Mouse (Mus musculus) heart, embryonic 15.5 days (tissue): Measurements from ENCODE around the gene Rnf225. TPM values are rescaled to one million over a fixed set of nuclear protein-coding genes. Genes with fewer than 3 reads are reported as not detected.

Experiments used
- ATAC-seq: fragments of 200-750 bp; cut with Nextera tagmentation; replicated peaks from 2 replicates; pipeline ENCODE4 v1.8.0; 2017; ENCODE audit warnings: low read depth, moderate TSS enrichment; ENCODE audit not compliant: insufficient number of reproducible peaks, insufficient read depth, low FRiP score
- H3K27ac ChIP-seq: fragments of 300-500 bp; sonication (generic); 2 replicates; pipeline ENCODE4 v1.5.1; 2015; ENCODE audit warnings: mild to moderate bottlenecking, inconsistent platforms
- H3K27me3 ChIP-seq: fragments of 300-500 bp; sonication (generic); 2 replicates; pipeline ENCODE4 v1.6.1; 2015; ENCODE audit warnings: inconsistent platforms
- H3K36me3 ChIP-seq: fragments of 300-500 bp; sonication (generic); 2 replicates; pipeline ENCODE4 v1.6.1; 2015; ENCODE audit warnings: mild to moderate bottlenecking, inconsistent platforms
- H3K4me1 ChIP-seq: fragments of 300-500 bp; sonication (generic); replicated peaks from 2 replicates; pipeline ENCODE4 v1.6.1; 2015; ENCODE audit warnings: inconsistent platforms
- H3K4me2 ChIP-seq: fragments of 300-500 bp; sonication (generic); 2 replicates; pipeline ENCODE4 v1.6.1; 2015; ENCODE audit warnings: inconsistent platforms, mild to moderate bottlenecking, moderate library complexity
- H3K4me3 ChIP-seq: fragments of 300-500 bp; sonication (generic); 2 replicates; pipeline ENCODE4 v1.5.1; 2015; ENCODE audit warnings: mild to moderate bottlenecking, inconsistent platforms
- H3K9ac ChIP-seq: fragments of 300-500 bp; sonication (generic); 2 replicates; pipeline ENCODE4 v1.6.1; 2015; ENCODE audit warnings: mild to moderate bottlenecking, inconsistent platforms
- H3K9me3 ChIP-seq: fragments of 300-500 bp; sonication (generic); replicated peaks from 2 replicates; pipeline ENCODE4 v1.6.1; 2016; ENCODE audit warnings: inconsistent platforms
- WGBS: fragments of 180-500 bp; shearing (Covaris S2); methylation state at CpG from one replicate; pipeline ENCODE4 v1.1.7; 2015; ENCODE audit warnings: mixed read lengths; 5-methylcytosine and 5-hydroxymethylcytosine counted together
- polyA plus RNA-seq: library from polyadenylated mRNA; unstranded; fragments of >200 nt; fragmentation: Nextera tagmentation; extraction: Ambion mirVana; gene quantifications from 2 replicates; pipeline ENCODE4 v1.2.1, GENCODE M21; 2015

Rnf225 gene
- polyA plus RNA-seq, 1 experiment from 2014 or later = 0.47 TPM

GRCm38 (mm10) chr7:12965678-12966091 lies 38.5 kb downstream of the Rnf225 start, which contains the start of gene Zfp324:
Gene Zfp324 (plus strand): TSS chr7:12965838.
- Histone ChIP-seq H3K4me2 (peak within 1 kb of the TSS; percentile 93), H3K4me1 (peaks cover 21% of the 10 kb centered on the region), H3K9me3 (no peaks in the 10 kb centered on the region), H3K36me3 (peaks cover 21% of the 10 kb centered on the region), H3K27ac (peak within 1 kb of the TSS; percentile 85), H3K4me3 (peak within 1 kb of the TSS; percentile 80), H3K9ac (peak within 1 kb of the TSS; percentile 89), H3K27me3 (no peaks in the 10 kb centered on the region)
- WGBS = under 1% methylated on average over 23 of the region's 23 CpGs
- ATAC-seq = peak; percentile 87

GRCm38 (mm10) chr7:12966104-12966845 lies 39.1 kb downstream of the Rnf225 start:
- H3K4me3 ChIP-seq = peak overlapping the region; percentile 80
- H3K4me2 ChIP-seq = peak overlapping the region; percentile 93
- peaks cover 17% of the 10 kb centered on the region for H3K4me1 ChIP-seq
- ATAC-seq = peak; percentile 44
- under 1% methylated on average over 29 of the region's 29 CpGs for WGBS
- H3K9me3 ChIP-seq = no peaks in the 10 kb centered on the region
- H3K27me3 ChIP-seq = no peaks in the 10 kb centered on the region
- H3K36me3 ChIP-seq = peaks cover 27% of the 10 kb centered on the region
- peak overlapping the region; percentile 85 for H3K27ac ChIP-seq
- peak overlapping the region; percentile 89 for H3K9ac ChIP-seq

- H3K27me3 ChIP-seq = no peaks in the 10 kb centered on the region
- ATAC-seq = no peak
- no peak overlapping the region for H3K4me2 ChIP-seq
- H3K27ac ChIP-seq = no peak overlapping the region
- H3K4me3 ChIP-seq = no peak overlapping the region
- whole genome bisulfite sequencing = 92% methylated on average over 25 of the region's 25 CpGs
- no peak overlapping the region for H3K9ac ChIP-seq
- H3K9me3 ChIP-seq = no peaks in the 10 kb centered on the region
- H3K36me3 ChIP-seq = peaks cover 39% of the 10 kb centered on the region
- peaks cover 10% of the 10 kb centered on the region for H3K4me1 ChIP-seq
Measured at GRCm38 (mm10) chr7:12970906-12971305, 43.7 kb downstream of the Rnf225 start.

- under 1% methylated on average over 49 of the region's 49 CpGs for WGBS
- Histone ChIP-seq H3K4me3 (peak within 1 kb of the TSS; percentile 79), H3K27ac (peak within 1 kb of the TSS; percentile 98), H3K36me3 (no peaks in the 10 kb centered on the region), H3K4me1 (peaks cover 20% of the 10 kb centered on the region), H3K9ac (peak within 1 kb of the TSS; percentile 67), H3K4me2 (peak within 1 kb of the TSS; percentile 85), H3K9me3 (no peaks in the 10 kb centered on the region), H3K27me3 (no peaks in the 10 kb centered on the region)
- ATAC-seq = peak; percentile 99
Measured at GRCm38 (mm10) chr7:12977682-12978389, 50.6 kb downstream of the Rnf225 start, which contains the start of gene Zfp446. Gene Zfp446 (plus strand): TSS chr7:12977848.

- WGBS = 76% methylated on average over 18 of the region's 18 CpGs
- H3K27me3 ChIP-seq = no peaks in the 10 kb centered on the region
- no peak overlapping the region for H3K9ac ChIP-seq
- H3K9me3 ChIP-seq = no peaks in the 10 kb centered on the region
- peak overlapping the region; percentile 98 for H3K27ac ChIP-seq
- peak overlapping the region; percentile 85 for H3K4me2 ChIP-seq
- no peak for ATAC-seq
- no peaks in the 10 kb centered on the region for H3K36me3 ChIP-seq
- peaks cover 20% of the 10 kb centered on the region for H3K4me1 ChIP-seq
- H3K4me3 ChIP-seq = no peak overlapping the region
Measured at GRCm38 (mm10) chr7:12978931-12979722, 51.9 kb downstream of the Rnf225 start.

GRCm38 (mm10) chr7:12979776-12980175 lies 52.6 kb downstream of the Rnf225 start:
- WGBS = 67% methylated on average over 6 of the region's 6 CpGs
- no peak for ATAC-seq
- H3K9ac ChIP-seq = no peak overlapping the region
- no peaks in the 10 kb centered on the region for H3K36me3 ChIP-seq
- no peak overlapping the region for H3K4me2 ChIP-seq
- no peaks in the 10 kb centered on the region for H3K9me3 ChIP-seq
- no peaks in the 10 kb centered on the region for H3K27me3 ChIP-seq
- H3K27ac ChIP-seq = no peak overlapping the region
- H3K4me3 ChIP-seq = no peak overlapping the region
- peaks cover 20% of the 10 kb centered on the region for H3K4me1 ChIP-seq

- H3K27ac ChIP-seq = no peak overlapping the region
- ATAC-seq = no peak
- H3K27me3 ChIP-seq = no peaks in the 10 kb centered on the region
- no peak overlapping the region for H3K4me2 ChIP-seq
- H3K9me3 ChIP-seq = no peaks in the 10 kb centered on the region
- H3K36me3 ChIP-seq = no peaks in the 10 kb centered on the region
- no peak overlapping the region for H3K9ac ChIP-seq
- 84% methylated on average over 7 of the region's 7 CpGs for WGBS
- H3K4me1 ChIP-seq = peaks cover 20% of the 10 kb centered on the region
- H3K4me3 ChIP-seq = no peak overlapping the region
Measured at GRCm38 (mm10) chr7:12980291-12980690, 53.1 kb downstream of the Rnf225 start.

Other genes with a start within 250 kb of the Rnf225 start
- not detected in 2 replicates for gene Vmn2r55, start 242.4 kb upstream of the Rnf225 start, polyA plus RNA-seq
- gene Vmn2r56, start 192.4 kb upstream of the Rnf225 start, polyA plus RNA-seq = not detected in 2 replicates
- 4.7 and 5.9 TPM in 2 replicates for gene Zscan18, start 123.8 kb upstream of the Rnf225 start, polyA plus RNA-seq
- gene Zfp329, start 108.6 kb upstream of the Rnf225 start, polyA plus RNA-seq = 9.6 and 10.2 TPM in 2 replicates
- 22.1 and 22.9 TPM in 2 replicates for gene Zfp110, start 92.7 kb upstream of the Rnf225 start, polyA plus RNA-seq
- 2.9 and 3.3 TPM in 2 replicates for gene Zfp128, start 46.2 kb upstream of the Rnf225 start, polyA plus RNA-seq
- gene Zscan22, start 29.6 kb upstream of the Rnf225 start, polyA plus RNA-seq = 9.5 and 11.2 TPM in 2 replicates
- 453 and 535 TPM in 2 replicates for gene Rps5, start 5.1 kb upstream of the Rnf225 start, polyA plus RNA-seq
- 5.2 and 7.5 TPM in 2 replicates for gene Zfp324, start 38.4 kb downstream of the Rnf225 start, polyA plus RNA-seq
- gene Zfp446, start 50.4 kb downstream of the Rnf225 start, polyA plus RNA-seq = 5.0 and 6.4 TPM in 2 replicates
- gene Slc27a5, start 70.8 kb downstream of the Rnf225 start, polyA plus RNA-seq = 0.14 TPM in 1 of 2 replicates, not detected in the other
- gene Trim28, start 71.7 kb downstream of the Rnf225 start, polyA plus RNA-seq = 116 and 173 TPM in 2 replicates
- gene Zbtb45, start 82.6 kb downstream of the Rnf225 start, polyA plus RNA-seq = 12.2 and 18.0 TPM in 2 replicates
- gene Chmp2a, start 107.4 kb downstream of the Rnf225 start, polyA plus RNA-seq = 129 and 133 TPM in 2 replicates
- 107 and 130 TPM in 2 replicates for gene Ube2m, start 110.9 kb downstream of the Rnf225 start, polyA plus RNA-seq
- 1.5 and 2.1 TPM in 2 replicates for gene Mzf1, start 127.3 kb downstream of the Rnf225 start, polyA plus RNA-seq
- gene Vmn1r85, start 167.8 kb downstream of the Rnf225 start, polyA plus RNA-seq = not detected in 2 replicates
- gene Vmn1r86, start 192.5 kb downstream of the Rnf225 start, polyA plus RNA-seq = not detected in 2 replicates
- gene Vmn1r87, start 212.7 kb downstream of the Rnf225 start, polyA plus RNA-seq = not detected in 2 replicates
- gene Vmn1r88, start 232.2 kb downstream of the Rnf225 start, polyA plus RNA-seq = not detected in 2 replicates